Mouse (Mus musculus) 416B (cell line): ENCODE measurements around the gene Fbln7.

Experiments used
- DNase-seq: peaks from one replicate; pipeline ENCODE4 v3.0.0; 2011; ENCODE audit warnings: low read depth

Gene Fbln7

GRCm38 (mm10) chr2:128872256-128872655, 9.5 kb downstream of the Fbln7 start:
- DNase-seq, result no peak

- DNase-seq, result no peak
These were observed 12.7 kb downstream of the Fbln7 start for GRCm38 (mm10) chr2:128875526-128875925.

- peak; percentile 53 for DNase-seq
These were observed 18.5 kb downstream of the Fbln7 start for GRCm38 (mm10) chr2:128881236-128881635.

GRCm38 (mm10) chr2:128885225-128885811, 22.5 kb downstream of the Fbln7 start:
- no peak for DNase-seq

- DNase-seq, result no peak
These were observed 25.2 kb downstream of the Fbln7 start for GRCm38 (mm10) chr2:128887866-128888550.

- DNase-seq, result no peak
These were observed 28.0 kb downstream of the Fbln7 start for GRCm38 (mm10) chr2:128890661-128891335.

- no peak for DNase-seq
These were observed 29.5 kb downstream of the Fbln7 start for GRCm38 (mm10) chr2:128892180-128892721.

- DNase-seq, result no peak
These were observed 40.1 kb downstream of the Fbln7 start for GRCm38 (mm10) chr2:128902843-128903242.

- peak; percentile 60 for DNase-seq
These were observed 40.9 kb downstream of the Fbln7 start for GRCm38 (mm10) chr2:128903661-128904060.

GRCm38 (mm10) chr2:128914978-128915377, 52.2 kb downstream of the Fbln7 start:
- DNase-seq, result no peak

- no peak for DNase-seq
These were observed 53.7 kb downstream of the Fbln7 start for GRCm38 (mm10) chr2:128916528-128916927.

GRCm38 (mm10) chr2:128924799-128925198, 62.0 kb downstream of the Fbln7 start:
- no peak for DNase-seq

- no peak for DNase-seq
These were observed 65.7 kb downstream of the Fbln7 start for GRCm38 (mm10) chr2:128928446-128928845.

GRCm38 (mm10) chr2:128930704-128931103, 67.9 kb downstream of the Fbln7 start:
- DNase-seq, result no peak

- peak; percentile 15 for DNase-seq
These were observed 73.5 kb downstream of the Fbln7 start for GRCm38 (mm10) chr2:128936256-128936655.

- peak; percentile 95 for DNase-seq
These were observed 81.1 kb downstream of the Fbln7 start, which contains the start of gene Zc3h8 for GRCm38 (mm10) chr2:128943538-128944528. Gene Zc3h8, minus strand, starts transcription at chr2:128944077.
